Mouse (Mus musculus): Measurements from ENCODE around the gene Etl4. TPM values are rescaled to one million over a fixed set of nuclear protein-coding genes. Genes with fewer than 3 reads are reported as not detected.

The Etl4 gene
- polyA plus RNA-seq, 1 experiment from 2014 or later: 3.8 TPM

Small RNA genes within 50 kb of the gene (microRNA-seq; reads per million reads assigned to microRNA genes)
- not detected for gene Gm44457
